Mouse (Mus musculus) cerebellum, adult 2 months (tissue): ENCODE data around the gene 1700125H20Rik. TPM values are rescaled to one million over a fixed set of nuclear protein-coding genes. Genes with fewer than 3 reads are reported as not detected.

Experiments used
- DNase-seq, 2 experiments: peaks; one replicate each; pipeline ENCODE4 v3.0.0; 2021
- H3K27ac ChIP-seq: fragments of 200-500 bp; 2 replicates; pipeline ENCODE4 v1.5.1; 2012; ENCODE audit warnings: low read length, control low read depth, inconsistent platforms; ENCODE audit not compliant: insufficient read depth
- H3K27me3 ChIP-seq: fragments of 200-500 bp; 2 replicates; pipeline ENCODE4 v1.6.1; 2012; ENCODE audit warnings: inconsistent platforms, mild to moderate bottlenecking, low read length, moderate library complexity; ENCODE audit not compliant: control insufficient read depth, insufficient read depth
- H3K4me1 ChIP-seq: fragments of 200-500 bp; 2 replicates; pipeline ENCODE4 v1.6.1; 2011; ENCODE audit warnings: low read length; ENCODE audit not compliant: control insufficient read depth, insufficient read depth
- H3K4me3 ChIP-seq: fragments of 200-500 bp; replicated peaks from 2 replicates; pipeline ENCODE3; 2011; ENCODE audit warnings: mild to moderate bottlenecking, low read depth, low read length, control low read depth; ENCODE audit not compliant: insufficient read depth
- CTCF ChIP-seq: fragments of 200-500 bp; IDR thresholded peaks from 2 replicates; pipeline ENCODE4 v1.5.1; 2011; ENCODE audit warnings: low read depth, mild to moderate bottlenecking, control low read depth, low read length, moderate library complexity, borderline replicate concordance; ENCODE audit not compliant: insufficient read depth
- POLR2A ChIP-seq: fragments of 200-500 bp; IDR thresholded peaks from 2 replicates; pipeline ENCODE4 v1.6.1; 2011; ENCODE audit warnings: low read length, control low read depth, borderline replicate concordance; ENCODE audit not compliant: insufficient read depth
- WGBS: fragments of 180-500 bp; shearing (Covaris S2); methylation state at CpG from one replicate; pipeline ENCODE4 v1.1.7; 2018; 5-methylcytosine and 5-hydroxymethylcytosine counted together
- polyA plus RNA-seq: library from polyadenylated mRNA; depleted of rRNA; stranded (reverse); fragments of >200 nt; gene quantifications from 2 replicates; pipeline ENCODE4 v1.2.3, GENCODE M21; 2012

Gene 1700125H20Rik
- polyA plus RNA-seq, 1 experiment: not detected

DNA sequence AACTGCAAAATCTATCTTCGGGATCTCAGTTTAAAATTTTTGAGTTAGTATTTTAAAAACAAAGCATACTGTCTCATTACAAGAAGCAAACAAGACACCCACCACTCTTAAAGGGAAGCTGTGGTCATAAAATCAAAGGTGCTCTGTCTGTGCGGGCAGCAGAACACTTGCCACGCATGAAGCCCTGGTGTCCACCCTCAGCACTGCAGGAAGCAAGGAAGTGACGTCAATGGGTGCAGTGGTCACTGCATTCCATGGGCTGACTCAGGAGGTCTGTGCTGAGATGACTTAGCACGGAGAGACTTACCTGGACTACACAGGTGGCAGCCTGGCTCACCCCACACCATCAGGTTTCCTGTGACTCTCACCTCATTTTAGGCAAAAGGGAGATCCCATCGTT is 7.6 kb downstream of the 1700125H20Rik start:
- H3K27ac ChIP-seq: no peak overlapping the region
- no peak for TF ChIP-seq CTCF
- H3K27me3 ChIP-seq: no peaks in the 10 kb centered on the region
- H3K4me1 ChIP-seq: no peaks in the 10 kb centered on the region
- no peak overlapping the region for H3K4me3 ChIP-seq
- WGBS: 85% methylated on average over 6 of the region's 6 CpGs
- DNase-seq: no peak

DNA sequence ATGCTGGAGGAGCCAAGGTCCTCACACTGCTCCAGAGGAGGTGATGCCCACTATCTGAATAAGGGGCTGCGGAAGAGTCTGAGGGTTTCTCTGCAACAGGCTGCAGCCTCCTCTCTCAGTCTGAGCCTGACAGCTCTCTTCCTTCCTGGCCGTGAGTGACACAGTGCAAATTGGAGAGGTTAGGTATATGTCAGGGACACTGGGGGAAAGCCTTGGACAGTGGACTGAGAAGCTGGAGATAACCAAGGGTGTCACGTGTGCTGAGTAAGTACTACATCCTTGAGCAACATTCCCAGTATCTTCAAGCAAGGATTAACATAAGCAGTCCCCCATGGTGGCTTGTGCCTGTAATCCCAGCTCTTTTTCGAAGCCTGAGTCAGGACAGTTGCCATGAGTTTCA is 8.2 kb downstream of the 1700125H20Rik start:
- Histone ChIP-seq H3K4me3 (no peak overlapping the region), H3K4me1 (no peaks in the 10 kb centered on the region), H3K27ac (no peak overlapping the region), H3K27me3 (no peaks in the 10 kb centered on the region)
- no peak for TF ChIP-seq POLR2A
- no peak for TF ChIP-seq CTCF
- WGBS: 75% methylated on average over 4 of the region's 4 CpGs
- DNase-seq: no peak

DNA sequence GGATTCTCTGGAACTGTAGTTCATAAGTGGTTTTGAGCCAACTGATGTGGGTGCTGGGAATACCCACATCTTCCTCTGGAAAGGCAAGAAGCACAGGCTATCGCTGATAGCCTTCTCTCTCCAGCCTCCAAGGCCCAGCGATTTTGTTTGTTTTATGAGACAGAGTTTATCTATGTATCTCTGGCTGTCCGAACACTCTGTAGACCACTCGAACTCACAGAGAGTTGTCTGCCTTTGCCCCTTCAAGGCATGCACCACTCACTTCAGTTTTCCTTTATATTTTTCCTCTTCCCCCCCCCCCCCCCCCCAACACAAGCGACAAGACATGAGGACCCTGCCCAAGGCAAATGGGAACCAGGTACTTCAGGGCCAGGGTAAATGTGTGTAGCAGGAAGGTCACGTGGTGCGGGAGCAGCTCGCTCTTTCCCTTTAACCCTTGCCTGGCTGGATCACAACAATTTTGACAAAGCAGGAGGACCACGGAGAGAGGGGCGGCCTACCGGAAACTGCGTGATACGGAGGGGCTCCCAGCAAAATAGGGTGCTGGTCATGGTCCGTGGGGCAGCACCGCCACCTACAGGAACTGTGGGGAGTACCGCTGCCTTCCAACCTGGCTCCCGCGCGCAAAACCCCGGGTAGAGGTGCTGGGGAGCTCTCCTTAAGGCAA is 12.5 kb downstream of the 1700125H20Rik start:
- TF ChIP-seq CTCF (peak; percentile 72), POLR2A (no peak)
- Histone ChIP-seq H3K4me3 (peak overlapping the region; percentile 74), H3K4me1 (no peaks in the 10 kb centered on the region), H3K27ac (no peak overlapping the region), H3K27me3 (no peaks in the 10 kb centered on the region)
- 5% methylated on average over 20 of the region's 20 CpGs for WGBS
- DNase-seq: peak; percentile 67 to 79

DNA sequence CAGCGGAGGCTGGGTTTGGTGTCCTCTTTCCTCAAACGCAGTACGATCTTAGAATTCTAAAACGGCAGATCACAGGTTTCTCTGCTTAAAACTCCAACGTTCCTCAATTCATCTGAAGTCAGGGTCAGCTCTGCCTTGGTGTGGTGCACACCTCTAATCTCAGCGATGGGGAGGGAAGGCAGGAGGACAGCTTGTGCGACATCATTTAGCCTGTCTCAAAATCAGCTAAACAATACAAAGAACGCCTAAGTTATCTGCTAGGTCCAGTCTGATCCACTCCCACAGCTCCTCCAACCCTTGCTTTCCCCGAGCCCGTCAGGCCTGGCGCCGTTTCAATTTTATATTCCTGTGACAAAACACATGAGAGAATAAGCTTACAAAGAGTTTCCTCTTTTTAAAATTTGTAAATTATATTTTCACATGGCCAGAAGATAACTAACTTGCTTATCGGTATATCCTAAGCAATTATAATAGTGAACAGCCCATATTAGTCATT is 13.1 kb downstream of the 1700125H20Rik start:
- DNase-seq: peak in 1 of 2 experiments; percentile 15
- 12% methylated on average over 13 of the region's 13 CpGs for WGBS

DNA sequence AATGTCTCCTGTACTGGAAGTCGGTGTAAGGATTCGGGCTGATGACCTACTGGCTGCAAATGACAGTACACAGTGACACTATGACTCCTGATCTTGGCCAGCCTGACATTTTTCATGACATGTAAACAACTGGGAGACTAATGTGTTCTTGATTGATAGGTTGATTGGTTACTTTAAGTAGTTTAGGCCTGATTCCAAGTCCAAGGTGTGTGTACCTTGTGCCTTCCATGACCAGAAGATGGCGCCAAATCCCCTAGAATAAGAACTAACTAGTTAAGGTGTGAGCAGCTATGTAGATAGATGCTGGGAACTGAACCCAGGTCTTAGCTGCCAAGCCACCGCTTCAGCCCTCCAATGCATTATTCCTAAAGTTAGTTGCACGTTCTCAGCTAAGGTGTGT is 13.9 kb downstream of the 1700125H20Rik start:
- 80% methylated on average over 5 of the region's 5 CpGs for WGBS
- peak; percentile 37 to 41 for DNase-seq

More for the DNA sequence above, 13.1 kb downstream of the 1700125H20Rik start:
- TF ChIP-seq POLR2A (no peak), CTCF (no peak)
- no peak overlapping the region for H3K27ac ChIP-seq
- peak overlapping the region; percentile 74 for H3K4me3 ChIP-seq
- H3K27me3 ChIP-seq: no peaks in the 10 kb centered on the region
- no peaks in the 10 kb centered on the region for H3K4me1 ChIP-seq

DNA sequence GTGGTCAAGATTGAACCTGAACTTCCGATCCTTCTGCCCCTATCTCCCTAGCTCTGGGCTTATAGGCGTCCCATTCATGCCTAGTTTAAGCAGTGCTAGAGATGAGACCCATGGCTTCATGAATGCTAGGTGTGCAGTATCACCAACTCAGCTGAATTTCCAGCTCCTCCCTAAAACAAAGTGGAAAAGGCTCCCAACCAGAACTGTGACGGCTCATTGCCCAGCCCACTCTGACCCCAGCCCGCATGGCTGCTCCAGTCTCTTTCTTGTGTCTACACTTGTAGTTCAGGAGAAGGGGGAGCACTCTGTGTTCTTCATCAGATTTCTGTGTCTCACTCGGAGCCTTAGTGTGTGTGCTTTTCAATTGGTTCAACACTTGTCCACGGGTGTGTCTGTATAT is 14.6 kb downstream of the 1700125H20Rik start:
- DNase-seq: no peak
- no peaks in the 10 kb centered on the region for H3K4me1 ChIP-seq
- 90% methylated on average over 6 of the region's 6 CpGs for WGBS
- no peak overlapping the region for H3K27ac ChIP-seq
- no peaks in the 10 kb centered on the region for H3K27me3 ChIP-seq
- H3K4me3 ChIP-seq: no peak overlapping the region
- TF ChIP-seq POLR2A (no peak), CTCF (no peak)

More for the DNA sequence above, 13.9 kb downstream of the 1700125H20Rik start:
- Histone ChIP-seq H3K27me3 (no peaks in the 10 kb centered on the region), H3K4me1 (no peaks in the 10 kb centered on the region), H3K4me3 (no peak overlapping the region), H3K27ac (no peak overlapping the region)
- no peak for TF ChIP-seq POLR2A
- peak; percentile 41; the same call in 1 of the 2 replicates for TF ChIP-seq CTCF

DNA sequence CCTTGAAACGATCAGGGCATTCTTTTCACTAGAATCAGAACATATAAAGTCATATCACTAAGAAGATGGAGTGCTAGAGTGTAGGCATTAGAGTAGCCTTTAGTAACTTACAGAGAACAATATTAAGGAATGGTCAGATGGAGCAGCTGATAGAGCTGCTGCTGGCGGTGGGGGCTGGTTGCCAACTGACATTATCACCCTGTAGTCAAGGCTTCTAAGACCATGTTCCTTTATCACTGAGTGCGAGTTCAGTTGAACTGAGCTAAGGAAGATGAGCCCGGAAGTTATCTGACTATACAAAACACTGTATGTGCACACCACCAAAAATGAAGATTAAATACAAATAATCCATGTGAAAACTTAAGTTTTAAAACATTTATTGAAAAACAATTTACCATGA is 18.9 kb downstream of the 1700125H20Rik start:
- Histone ChIP-seq H3K4me1 (no peaks in the 10 kb centered on the region), H3K27me3 (no peaks in the 10 kb centered on the region), H3K4me3 (no peak overlapping the region), H3K27ac (no peak overlapping the region)
- DNase-seq: no peak
- 90% methylated on average over 4 of the region's 4 CpGs for whole genome bisulfite sequencing
- TF ChIP-seq CTCF: no peak
- no peak for TF ChIP-seq POLR2A

DNA sequence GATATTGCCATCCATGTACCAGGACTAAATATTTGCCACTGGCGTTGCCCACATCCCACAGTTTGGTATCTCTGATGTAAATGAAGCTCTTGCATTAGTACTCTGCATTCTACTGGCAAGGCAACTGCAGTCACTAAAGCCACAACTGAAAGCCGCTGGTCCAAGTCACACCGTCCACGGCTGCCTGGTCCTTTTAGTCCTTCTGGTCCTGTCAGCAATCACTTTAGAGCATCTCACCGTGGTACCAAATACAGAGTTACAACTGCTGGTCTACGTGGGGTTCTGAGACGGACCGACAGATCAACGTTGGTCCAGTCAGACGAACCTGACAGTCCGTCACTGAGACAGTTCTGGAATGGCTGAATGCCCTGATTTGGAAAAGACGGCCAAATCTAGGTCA is 20.5 kb downstream of the 1700125H20Rik start:
- H3K4me1 ChIP-seq: no peaks in the 10 kb centered on the region
- no peak for DNase-seq
- WGBS: 83% methylated on average over 12 of the region's 12 CpGs
- TF ChIP-seq CTCF (no peak), POLR2A (no peak)
- no peak overlapping the region for H3K4me3 ChIP-seq
- H3K27ac ChIP-seq: no peak overlapping the region
- H3K27me3 ChIP-seq: no peaks in the 10 kb centered on the region
